Mouse (Mus musculus) heart, adult 2 months (tissue): ENCODE measurements around the gene Lhpp.

Experiments
- CTCF ChIP-seq: fragments of 200-600 bp; IDR thresholded peaks from 2 replicates; pipeline ENCODE4 v1.8.1; 2022; ENCODE audit warnings: antibody characterized with exemption, mild to moderate bottlenecking, moderate library complexity
- POLR2A ChIP-seq: fragments of 200-500 bp; IDR thresholded peaks from 2 replicates; pipeline ENCODE4 v1.6.1; 2011; ENCODE audit warnings: mild to moderate bottlenecking, low read depth, low read length, control low read depth; ENCODE audit not compliant: insufficient read depth

GRCm38 (mm10) chr7:132640946-132641345 is 30.5 kb downstream of the Lhpp start:
- TF ChIP-seq CTCF (no peak), POLR2A (no peak)
